Mouse (Mus musculus): ENCODE measurements around the gene Gm6763. TPM values are rescaled to one million over a fixed set of nuclear protein-coding genes. Genes with fewer than 3 reads are reported as not detected.

Gm6763 gene
- polyA plus RNA-seq, 1 experiment from 2014 or later, result not detected

Other genes with a start within 250 kb of the Gm6763 start
- gene Gm21293, start 8.5 kb upstream of the Gm6763 start, polyA plus RNA-seq (2014; fragmentation: Nextera tagmentation; extraction: Ambion mirVana), result not detected in 2 replicates
- not detected in 2 replicates for gene Gm8764, start 8.5 kb downstream of the Gm6763 start, polyA plus RNA-seq (2014; fragmentation: Nextera tagmentation; extraction: Ambion mirVana)
- gene Gm21304, start 17.0 kb downstream of the Gm6763 start, polyA plus RNA-seq (2014; fragmentation: Nextera tagmentation; extraction: Ambion mirVana), result not detected in 2 replicates
- not detected in 2 replicates for gene Gm21312, start 25.5 kb downstream of the Gm6763 start, polyA plus RNA-seq (2014; fragmentation: Nextera tagmentation; extraction: Ambion mirVana)
- gene Gm20765, start 34.0 kb downstream of the Gm6763 start, polyA plus RNA-seq (2014; fragmentation: Nextera tagmentation; extraction: Ambion mirVana), result not detected in 2 replicates
- gene Gm4340, start 42.5 kb downstream of the Gm6763 start, polyA plus RNA-seq (2014; fragmentation: Nextera tagmentation; extraction: Ambion mirVana), result not detected in 2 replicates

Data from forebrain, embryonic 11.5 days (tissue).